Mouse (Mus musculus) lung, adult 2 months (tissue): Measurements from ENCODE around the gene Ror2.

Experiments
- CTCF ChIP-seq: fragments of 200-500 bp; IDR thresholded peaks from 2 replicates; pipeline ENCODE4 v1.5.1; 2011; ENCODE audit warnings: mild to moderate bottlenecking, low read length, control low read depth; ENCODE audit not compliant: insufficient read depth
- POLR2A ChIP-seq: fragments of 200-500 bp; IDR thresholded peaks from 2 replicates; pipeline ENCODE4 v1.6.1; 2011; ENCODE audit warnings: low read depth, mild to moderate bottlenecking, control low read depth, low read length, borderline replicate concordance; ENCODE audit errors: extremely low read depth

DNA sequence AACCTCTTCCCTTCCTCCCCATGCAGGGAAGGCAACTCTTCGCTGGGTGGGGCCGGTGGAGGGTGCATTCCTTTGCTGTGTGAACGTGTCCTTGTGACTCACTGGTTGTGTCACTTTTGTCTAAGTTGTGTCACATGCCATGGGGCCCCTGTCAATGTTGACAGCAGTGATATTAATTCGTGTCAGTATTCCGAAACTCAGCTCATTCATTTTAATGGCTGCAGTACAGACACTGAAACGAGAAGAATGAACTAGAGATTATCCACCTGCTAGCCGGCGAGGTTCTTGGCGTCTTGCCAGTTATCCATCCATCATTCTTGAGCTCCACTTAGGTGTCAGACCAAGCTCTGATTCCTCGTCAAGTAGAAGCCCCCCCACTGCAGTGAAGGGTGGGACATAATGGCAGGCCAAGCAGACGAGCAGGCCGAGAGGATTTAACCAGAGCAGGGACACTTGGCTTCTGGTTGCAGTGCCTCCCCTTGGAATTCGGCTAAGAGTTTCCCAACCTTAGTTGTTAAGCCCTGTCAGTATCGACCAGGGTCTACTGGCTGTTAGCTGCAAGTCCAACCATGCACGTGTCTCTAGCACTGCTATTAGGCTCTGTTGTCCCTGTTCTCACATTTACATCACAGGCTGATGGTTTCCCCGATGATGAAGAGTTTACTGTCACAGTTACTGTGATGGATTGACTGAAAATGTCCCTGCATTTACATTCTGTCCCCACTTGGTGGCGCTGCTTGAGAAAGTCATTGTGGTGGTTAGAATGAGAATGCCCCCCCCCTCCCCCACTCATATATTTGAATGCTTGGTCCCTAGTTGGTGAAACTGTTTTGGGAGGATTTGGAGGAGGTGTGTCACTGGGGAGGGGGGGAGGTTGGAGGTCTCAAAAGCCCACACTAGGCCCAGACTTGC lies 185.9 kb downstream of the Ror2 start:
- TF ChIP-seq POLR2A (no peak), CTCF (no peak)
